Mouse (Mus musculus) kidney, adult 2 months (tissue): ENCODE measurements at regions not wholly inside any gene's neighbourhood (a gene's known extent, or its start where the extent isn't known, plus 50 kb on each side); places are given as distances from the start of the nearest gene placed in this dataset.

Source experiments
- DNase-seq: peaks from one replicate; pipeline ENCODE4 v3.0.0; 2021
- H3K27ac ChIP-seq: fragments of 200-500 bp; 2 replicates; pipeline ENCODE4 v1.5.1; 2012; ENCODE audit warnings: low read depth, low read length, control low read depth, inconsistent platforms; ENCODE audit not compliant: insufficient read depth
- H3K27me3 ChIP-seq: fragments of 200-500 bp; replicated peaks from 2 replicates; pipeline ENCODE4 v1.6.1; 2012; ENCODE audit warnings: mild to moderate bottlenecking, moderate library complexity, low read length, inconsistent platforms; ENCODE audit not compliant: control insufficient read depth, insufficient read depth
- H3K36me3 ChIP-seq: fragments of 200-500 bp; 2 replicates; pipeline ENCODE4 v1.6.1; 2012; ENCODE audit warnings: mild to moderate bottlenecking, moderate library complexity, low read length, inconsistent platforms; ENCODE audit not compliant: control insufficient read depth, insufficient read depth
- H3K4me1 ChIP-seq: fragments of 200-500 bp; 2 replicates; pipeline ENCODE4 v1.6.1; 2011; ENCODE audit warnings: low read length; ENCODE audit not compliant: control insufficient read depth, insufficient read depth
- H3K4me3 ChIP-seq: fragments of 200-500 bp; 2 replicates; pipeline ENCODE4 v1.5.1; 2011; ENCODE audit warnings: mild to moderate bottlenecking, low read depth, low read length, control low read depth; ENCODE audit not compliant: insufficient read depth
- CTCF ChIP-seq: fragments of 200-500 bp; conservative IDR thresholded peaks from 2 replicates; pipeline ENCODE4 v1.5.1; 2011; ENCODE audit warnings: low read depth, mild to moderate bottlenecking, control low read depth, low read length, moderate library complexity, mixed read lengths; ENCODE audit not compliant: insufficient read depth, insufficient read length
- POLR2A ChIP-seq: fragments of 200-500 bp; IDR thresholded peaks from one replicate; pipeline ENCODE4 v1.6.1; 2011; ENCODE audit warnings: low read depth, low read length, control low read depth
- WGBS: fragments of 180-500 bp; shearing (Covaris S2); methylation state at CpG from one replicate; pipeline ENCODE4 v1.1.7; 2018; 5-methylcytosine and 5-hydroxymethylcytosine counted together

DNA sequence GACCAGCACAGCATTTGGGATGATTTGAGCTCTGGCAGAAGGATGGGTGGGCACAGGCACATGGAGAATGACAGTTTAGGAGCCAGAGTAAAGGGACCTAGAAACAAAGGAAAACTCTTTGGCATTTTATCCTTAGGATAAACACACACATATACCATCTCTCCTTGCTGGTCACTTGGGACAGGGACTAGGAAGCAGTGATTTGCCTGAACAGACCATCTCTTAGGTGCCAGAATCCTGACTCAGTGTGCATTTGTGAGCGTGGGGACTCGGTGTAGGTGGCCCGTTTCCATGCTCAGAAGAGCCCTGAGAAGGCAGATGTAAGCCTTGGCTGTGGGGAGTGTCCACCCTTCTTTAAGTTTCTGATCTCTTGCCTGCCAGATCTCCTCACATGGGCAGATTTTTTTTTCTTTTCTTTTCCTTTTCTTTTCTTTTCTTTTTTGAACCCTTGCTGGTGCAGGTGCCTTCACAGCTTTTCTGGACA, 179.0 kb upstream of the Tenm4 start:
- WGBS, result 82% methylated on average over 3 of the region's 3 CpGs
- Histone ChIP-seq H3K27me3 (no peaks in the 10 kb centered on the region; the same call in 1 of the 2 replicates), H3K4me3 (no peak overlapping the region), H3K4me1 (no peaks in the 10 kb centered on the region), H3K36me3 (no peaks in the 10 kb centered on the region), H3K27ac (no peak overlapping the region)
- DNase-seq, result no peak
- TF ChIP-seq CTCF, result no peak
- TF ChIP-seq POLR2A, result no peak

GRCm38 (mm10) chr7:95992521-95992920, 178.5 kb upstream of the Tenm4 start:
- H3K27ac ChIP-seq, result no peak overlapping the region
- H3K4me1 ChIP-seq, result no peaks in the 10 kb centered on the region
- no peak overlapping the region for H3K4me3 ChIP-seq
- DNase-seq, result no peak
- no peak for TF ChIP-seq CTCF
- no peak for TF ChIP-seq POLR2A
- WGBS, result 87% methylated on average over 3 of the region's 3 CpGs
- no peaks in the 10 kb centered on the region for H3K36me3 ChIP-seq
- no peaks in the 10 kb centered on the region; the same call in 1 of the 2 replicates for H3K27me3 ChIP-seq

GRCm38 (mm10) chr7:95997190-95997589, 173.9 kb upstream of the Tenm4 start:
- WGBS, result 20% methylated on average over 3 of the region's 3 CpGs
- H3K4me1 ChIP-seq, result no peaks in the 10 kb centered on the region
- no peaks in the 10 kb centered on the region for H3K36me3 ChIP-seq
- DNase-seq, result peak; percentile 1
- H3K27me3 ChIP-seq, result no peaks in the 10 kb centered on the region; the same call in 1 of the 2 replicates
- no peak for TF ChIP-seq POLR2A
- TF ChIP-seq CTCF, result no peak
- H3K27ac ChIP-seq, result no peak overlapping the region
- no peak overlapping the region for H3K4me3 ChIP-seq

DNA sequence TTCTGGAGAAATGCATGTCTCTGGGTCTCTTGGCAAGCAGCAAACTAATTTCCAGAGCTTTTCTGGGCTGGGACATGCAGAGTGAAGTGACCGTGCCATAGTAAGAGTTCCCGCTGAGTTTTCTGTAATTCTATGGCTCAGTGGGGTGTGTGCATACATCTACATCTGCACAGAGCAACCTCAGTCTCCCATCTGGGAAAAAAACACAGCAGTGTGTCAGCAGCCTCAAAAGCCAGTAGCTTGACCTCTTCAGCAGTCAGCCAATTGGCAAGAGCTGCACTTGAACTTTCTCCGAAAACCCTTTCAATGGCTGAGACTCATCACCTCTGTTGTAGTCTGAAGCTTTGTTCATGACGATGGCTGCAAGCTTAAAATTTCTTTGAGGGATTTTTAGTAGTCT, 171.9 kb upstream of the Tenm4 start:
- H3K27ac ChIP-seq, result no peak overlapping the region
- TF ChIP-seq CTCF (no peak), POLR2A (no peak)
- no peaks in the 10 kb centered on the region for H3K36me3 ChIP-seq
- DNase-seq, result no peak
- no peaks in the 10 kb centered on the region; the same call in 1 of the 2 replicates for H3K27me3 ChIP-seq
- WGBS, result 89% methylated on average over 4 of the region's 4 CpGs
- no peak overlapping the region for H3K4me3 ChIP-seq
- no peaks in the 10 kb centered on the region for H3K4me1 ChIP-seq

DNA sequence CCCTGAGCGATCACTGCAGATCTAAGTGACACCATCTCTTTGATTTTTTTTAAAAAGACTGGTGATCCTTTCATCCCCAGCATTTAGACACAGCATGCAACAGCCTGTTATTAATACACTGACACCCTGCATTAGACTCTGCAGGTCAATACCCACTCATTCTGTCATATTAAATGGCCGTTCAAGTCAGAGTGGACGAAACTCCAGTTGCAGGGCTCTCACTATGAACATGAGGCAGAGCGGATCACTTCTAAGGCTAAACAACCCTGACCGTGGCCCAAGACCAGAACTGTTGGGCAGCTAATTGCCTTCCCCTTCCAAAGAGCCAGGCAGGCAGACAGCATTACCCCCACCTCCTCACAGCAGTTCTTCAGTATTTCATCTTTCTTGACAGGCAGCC, 168.6 kb upstream of the Tenm4 start:
- no peaks in the 10 kb centered on the region for H3K4me1 ChIP-seq
- H3K27ac ChIP-seq, result no peak overlapping the region
- no peak for TF ChIP-seq POLR2A
- 88% methylated on average over 5 of the region's 5 CpGs for WGBS
- no peak overlapping the region for H3K4me3 ChIP-seq
- H3K27me3 ChIP-seq, result no peaks in the 10 kb centered on the region
- no peaks in the 10 kb centered on the region for H3K36me3 ChIP-seq
- no peak for DNase-seq

GRCm38 (mm10) chr7:96006299-96006698, 164.7 kb upstream of the Tenm4 start:
- Histone ChIP-seq H3K27ac (no peak overlapping the region), H3K4me3 (no peak overlapping the region), H3K27me3 (no peaks in the 10 kb centered on the region), H3K36me3 (no peaks in the 10 kb centered on the region), H3K4me1 (no peaks in the 10 kb centered on the region)
- no peak for TF ChIP-seq CTCF
- TF ChIP-seq POLR2A, result no peak
- no peak for DNase-seq
- WGBS, result 86% methylated on average over 2 of the region's 2 CpGs

GRCm38 (mm10) chr7:96013008-96013407, 158.0 kb upstream of the Tenm4 start:
- Histone ChIP-seq H3K4me1 (no peaks in the 10 kb centered on the region), H3K36me3 (no peaks in the 10 kb centered on the region), H3K27ac (no peak overlapping the region), H3K27me3 (no peaks in the 10 kb centered on the region), H3K4me3 (no peak overlapping the region)
- DNase-seq, result no peak
- no peak for TF ChIP-seq POLR2A
- no peak for TF ChIP-seq CTCF
- 85% methylated on average over 5 of the region's 5 CpGs for WGBS
